Mouse (Mus musculus): ENCODE data around the gene Fignl1.

Gene Fignl1

GRCm38 (mm10) chr11:11808820-11809403 is at the start of gene Fignl1:
Gene Fignl1, minus strand, starts transcription at chr11:11808962.
- peak; percentile 97 for DNase-seq (ENCODE audit: low read depth, low spot score)

- DNase-seq (ENCODE audit: low read depth, low spot score): peak; percentile 44
Observed at GRCm38 (mm10) chr11:11856959-11857358, 48.2 kb upstream of the Fignl1 start.

- no peak for DNase-seq (ENCODE audit: low read depth, low spot score)
Observed at GRCm38 (mm10) chr11:11855685-11856131, 46.9 kb upstream of the Fignl1 start.

GRCm38 (mm10) chr11:11855061-11855672 is 46.4 kb upstream of the Fignl1 start:
- peak; percentile 55 for DNase-seq (ENCODE audit: low read depth, low spot score)

GRCm38 (mm10) chr11:11853731-11854461 is 45.1 kb upstream of the Fignl1 start:
- DNase-seq (ENCODE audit: low read depth, low spot score): no peak

- no peak for DNase-seq (ENCODE audit: low read depth, low spot score)
Observed at GRCm38 (mm10) chr11:11851957-11852505, 43.3 kb upstream of the Fignl1 start.

- no peak for DNase-seq (ENCODE audit: low read depth, low spot score)
Observed at GRCm38 (mm10) chr11:11850476-11851267, 41.9 kb upstream of the Fignl1 start.

GRCm38 (mm10) chr11:11849513-11850311 is 41.0 kb upstream of the Fignl1 start:
- DNase-seq (ENCODE audit: low read depth, low spot score): no peak

- DNase-seq (ENCODE audit: low read depth, low spot score): no peak
Observed at GRCm38 (mm10) chr11:11848467-11848866, 39.7 kb upstream of the Fignl1 start.

- DNase-seq (ENCODE audit: low read depth, low spot score): no peak
Observed at GRCm38 (mm10) chr11:11845044-11845443, 36.3 kb upstream of the Fignl1 start.

GRCm38 (mm10) chr11:11844367-11844971 is 35.7 kb upstream of the Fignl1 start:
- DNase-seq (ENCODE audit: low read depth, low spot score): peak; percentile 50

GRCm38 (mm10) chr11:11841590-11841989 is 32.8 kb upstream of the Fignl1 start:
- no peak for DNase-seq (ENCODE audit: low read depth, low spot score)

GRCm38 (mm10) chr11:11840746-11841145 is 32.0 kb upstream of the Fignl1 start:
- no peak for DNase-seq (ENCODE audit: low read depth, low spot score)

- DNase-seq (ENCODE audit: low read depth, low spot score): no peak
Observed at GRCm38 (mm10) chr11:11839874-11840273, 31.1 kb upstream of the Fignl1 start.

GRCm38 (mm10) chr11:11837384-11837783 is 28.6 kb upstream of the Fignl1 start:
- DNase-seq (ENCODE audit: low read depth, low spot score): no peak

- no peak for DNase-seq (ENCODE audit: low read depth, low spot score)
Observed at GRCm38 (mm10) chr11:11836713-11837370, 28.1 kb upstream of the Fignl1 start.

GRCm38 (mm10) chr11:11836262-11836661 is 27.5 kb upstream of the Fignl1 start:
- DNase-seq (ENCODE audit: low read depth, low spot score): no peak

- DNase-seq (ENCODE audit: low read depth, low spot score): no peak
Observed at GRCm38 (mm10) chr11:11835791-11836190, 27.0 kb upstream of the Fignl1 start.

- DNase-seq (ENCODE audit: low read depth, low spot score): no peak
Observed at GRCm38 (mm10) chr11:11835361-11835760, 26.6 kb upstream of the Fignl1 start.

- peak; percentile 40 for DNase-seq (ENCODE audit: low read depth, low spot score)
Observed at GRCm38 (mm10) chr11:11833100-11833499, 24.3 kb upstream of the Fignl1 start.

Measured in ES-CJ7 (cell line).